Mouse (Mus musculus) left cerebral cortex, adult 11 months (tissue): Measurements from ENCODE around the gene Kif26b.

Source experiments
- DNase-seq: peaks from one replicate; pipeline ENCODE4 v3.0.0; 2022; ENCODE audit warnings: low spot score

Gene Kif26b

DNA sequence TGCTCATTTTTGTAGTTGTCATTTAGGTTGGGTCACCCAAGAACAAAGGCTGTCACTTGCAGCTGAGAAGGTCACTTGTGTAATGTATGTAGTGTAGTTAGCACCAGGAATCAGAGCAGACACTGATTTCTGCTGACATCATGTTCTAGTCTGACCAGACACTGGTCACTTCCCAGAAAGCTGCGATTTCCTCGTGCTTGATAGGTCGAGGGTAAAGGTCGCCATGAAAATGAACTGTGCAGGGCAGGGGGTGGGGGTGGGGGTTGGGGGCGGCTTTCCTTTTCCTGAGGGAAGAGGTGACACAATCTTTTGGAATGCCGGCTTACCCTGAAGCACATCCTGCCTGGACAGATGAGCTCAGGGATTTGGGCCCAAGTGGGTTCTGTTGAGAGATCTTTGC, 68.8 kb downstream of the Kif26b start:
- DNase-seq, result no peak

DNA sequence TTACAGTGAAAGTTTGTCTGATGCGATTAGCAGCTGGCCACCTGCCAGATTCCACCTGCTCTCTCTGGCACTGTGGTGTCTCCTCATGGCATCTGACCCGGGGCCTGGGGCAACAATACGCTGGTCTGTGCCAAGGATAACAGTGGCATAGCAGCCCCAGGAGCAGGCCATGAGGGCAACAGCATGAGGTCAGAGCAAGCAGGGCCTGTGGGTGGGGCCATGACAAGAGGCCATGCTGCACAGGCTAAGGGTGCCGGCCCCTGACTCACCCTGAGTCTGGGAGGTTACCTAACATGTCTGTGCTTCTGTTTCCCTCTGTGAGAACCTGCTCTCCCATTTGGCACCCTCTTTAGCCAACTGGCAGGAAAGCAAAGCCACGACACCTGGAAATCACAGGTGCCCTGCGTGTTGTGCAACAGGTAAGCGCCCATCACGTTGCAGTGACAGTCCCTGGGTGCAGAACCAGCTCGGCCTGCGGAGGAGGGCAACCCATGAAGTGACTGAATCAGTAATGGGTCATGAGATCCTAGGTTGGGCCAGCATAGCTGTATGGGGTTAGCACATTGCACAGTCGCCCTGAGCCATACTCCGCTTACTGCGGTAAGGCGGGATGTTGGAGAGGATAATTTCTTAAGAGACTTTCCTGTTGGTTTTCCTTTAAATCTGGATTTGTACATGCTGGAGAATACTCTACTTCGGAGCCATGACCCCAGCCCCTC, 72.1 kb downstream of the Kif26b start:
- no peak for DNase-seq

DNA sequence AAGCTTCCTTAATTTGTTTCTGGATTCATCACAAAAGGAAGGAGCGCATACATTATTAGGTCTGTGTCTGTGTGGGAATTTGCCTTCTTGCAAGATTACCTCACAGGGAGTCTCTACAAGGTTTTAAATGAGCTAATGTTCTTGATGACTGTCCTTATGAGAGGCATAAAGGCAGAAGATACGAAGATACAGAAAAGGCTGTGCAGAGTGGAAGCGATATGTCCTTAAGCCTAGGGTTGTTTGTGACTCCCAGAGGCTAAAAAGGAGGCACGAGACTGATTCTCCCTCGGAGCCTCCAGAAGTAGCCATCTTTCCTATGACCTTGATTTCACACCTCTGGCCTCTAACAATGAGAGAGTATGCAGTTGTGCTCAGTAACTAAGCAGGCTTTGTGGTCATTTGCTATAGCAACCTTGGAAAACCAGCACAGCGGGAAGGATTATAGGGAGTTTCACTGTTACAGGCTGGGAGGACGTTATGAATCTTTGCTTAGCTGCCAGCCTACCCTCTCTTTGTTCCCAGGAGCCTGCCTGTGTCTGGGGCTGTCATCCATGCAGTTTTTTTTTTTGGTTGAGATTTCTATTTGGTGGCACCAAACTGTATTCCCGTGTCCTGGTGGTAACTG, 80.3 kb downstream of the Kif26b start:
- DNase-seq, result no peak

GRCm38 (mm10) chr1:178611512-178611911, 82.6 kb downstream of the Kif26b start:
- no peak for DNase-seq

DNA sequence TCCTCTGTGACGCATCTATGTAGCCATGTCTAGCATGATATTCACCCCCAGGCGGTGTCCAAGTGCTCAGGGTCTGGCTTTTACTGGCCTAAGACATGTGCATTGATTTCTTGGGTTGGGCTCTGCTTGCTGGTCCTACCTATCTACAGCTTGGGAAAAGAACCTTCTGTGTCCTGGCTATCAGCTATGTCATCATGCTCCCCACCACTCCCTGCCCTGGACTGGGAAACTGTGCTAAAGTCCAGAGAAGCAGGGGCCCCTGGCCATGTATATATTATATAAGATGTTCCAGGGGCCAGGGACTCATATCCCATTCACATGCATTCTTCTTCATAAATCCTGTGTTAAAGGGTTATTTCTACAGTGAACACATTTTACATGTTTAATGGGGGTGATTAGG, 92.4 kb downstream of the Kif26b start:
- no peak for DNase-seq

DNA sequence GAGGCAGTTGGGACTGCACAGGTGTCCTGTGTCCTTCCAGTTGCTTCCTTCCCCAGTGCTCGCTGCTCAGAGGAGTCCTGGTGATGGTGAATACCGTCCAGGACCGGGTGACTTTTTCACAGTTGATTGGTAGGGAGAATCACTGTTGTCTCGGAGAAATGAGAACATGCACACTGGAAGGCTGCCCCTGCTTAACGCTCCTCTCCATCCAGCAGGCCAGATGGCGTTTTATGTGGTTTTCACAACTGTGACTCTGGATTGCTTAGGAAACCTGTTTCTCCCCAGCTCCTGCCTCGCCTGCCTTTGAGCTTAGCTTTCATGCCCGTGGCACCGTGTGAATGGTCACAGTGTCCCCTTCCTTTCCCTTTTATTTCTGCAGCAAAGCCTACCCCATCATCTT, 95.0 kb downstream of the Kif26b start:
- no peak for DNase-seq

GRCm38 (mm10) chr1:178626961-178627381, 98.0 kb downstream of the Kif26b start:
- DNase-seq, result no peak

DNA sequence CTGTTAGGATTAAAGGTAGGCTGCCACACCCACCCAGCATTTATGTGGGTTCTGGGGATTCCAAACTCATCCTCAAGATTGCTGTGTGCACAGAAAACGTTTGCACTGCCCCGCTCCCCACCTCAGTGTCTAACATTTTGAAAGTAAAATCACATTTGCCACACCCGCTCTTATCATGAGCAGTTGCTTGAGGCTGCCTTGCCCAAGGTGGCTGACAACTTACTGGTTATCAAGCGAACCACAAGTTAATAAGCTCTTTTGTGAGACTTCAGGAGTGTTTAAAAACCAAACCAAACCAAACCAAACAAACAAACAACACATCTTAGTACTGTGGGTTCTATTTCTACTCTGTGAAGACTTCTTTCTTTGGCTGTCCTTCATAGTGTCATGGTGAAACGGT, 101.1 kb downstream of the Kif26b start:
- no peak for DNase-seq

DNA sequence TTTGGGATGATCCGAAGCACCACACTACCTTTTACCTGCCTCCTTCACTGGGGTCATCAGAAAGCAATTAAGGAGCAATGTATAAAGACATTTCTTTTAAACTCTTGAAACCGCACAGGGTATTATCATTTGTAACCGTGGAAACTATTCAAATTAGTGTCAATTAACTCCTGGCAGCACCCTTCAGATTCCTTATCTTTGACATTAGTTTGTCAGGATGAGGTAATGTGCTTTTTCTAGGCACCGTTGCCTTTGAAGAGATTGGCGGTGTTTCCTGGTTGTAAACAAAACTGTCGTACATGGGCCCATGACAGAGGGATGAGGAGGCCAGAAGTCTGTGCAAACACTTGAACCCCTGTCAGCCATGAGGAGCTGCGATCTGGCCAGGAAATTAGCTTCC, 102.9 kb downstream of the Kif26b start:
- no peak for DNase-seq

GRCm38 (mm10) chr1:178634359-178635085, 105.6 kb downstream of the Kif26b start:
- DNase-seq, result no peak

DNA sequence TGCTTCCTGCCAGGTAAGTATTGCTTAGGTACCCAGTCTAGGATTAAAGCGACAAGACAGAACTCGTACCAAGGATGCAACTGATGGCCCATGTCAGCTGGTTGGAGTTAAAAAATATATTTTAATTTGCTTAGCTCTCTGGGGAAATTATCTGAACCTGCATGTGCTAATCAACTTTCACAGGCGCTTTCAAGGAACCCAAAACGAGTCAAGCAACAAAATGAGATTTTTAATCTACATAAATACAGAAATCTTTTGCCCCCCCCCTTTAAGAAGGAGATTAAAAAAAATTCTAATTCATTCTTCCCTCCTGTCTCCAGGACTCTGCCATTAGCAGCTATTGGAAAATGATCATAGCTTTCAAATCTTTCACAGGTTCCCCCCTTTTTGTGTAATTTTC, 106.5 kb downstream of the Kif26b start:
- DNase-seq, result no peak

- DNase-seq, result no peak
Observed at GRCm38 (mm10) chr1:178637293-178637692, 108.4 kb downstream of the Kif26b start.

DNA sequence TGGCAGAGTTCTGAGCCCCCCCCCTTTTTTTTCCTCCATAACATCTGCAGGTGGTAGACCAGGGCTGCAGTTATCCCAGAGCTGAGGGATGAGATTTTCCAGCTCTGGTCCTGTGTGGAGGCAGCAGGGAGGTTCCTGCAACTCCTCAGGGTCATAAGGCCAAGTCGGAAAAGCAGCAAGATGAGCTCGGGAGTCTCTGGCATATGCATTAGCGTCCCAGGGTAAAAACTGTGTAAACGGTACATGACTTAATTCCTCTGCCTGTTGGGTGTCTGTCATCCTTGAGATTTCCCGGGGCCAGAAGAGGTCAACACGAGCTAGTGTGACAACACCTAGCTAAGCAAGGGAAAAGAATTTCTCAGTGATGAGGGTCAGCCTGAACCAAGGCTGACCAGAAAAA, 111.0 kb downstream of the Kif26b start:
- DNase-seq, result no peak

DNA sequence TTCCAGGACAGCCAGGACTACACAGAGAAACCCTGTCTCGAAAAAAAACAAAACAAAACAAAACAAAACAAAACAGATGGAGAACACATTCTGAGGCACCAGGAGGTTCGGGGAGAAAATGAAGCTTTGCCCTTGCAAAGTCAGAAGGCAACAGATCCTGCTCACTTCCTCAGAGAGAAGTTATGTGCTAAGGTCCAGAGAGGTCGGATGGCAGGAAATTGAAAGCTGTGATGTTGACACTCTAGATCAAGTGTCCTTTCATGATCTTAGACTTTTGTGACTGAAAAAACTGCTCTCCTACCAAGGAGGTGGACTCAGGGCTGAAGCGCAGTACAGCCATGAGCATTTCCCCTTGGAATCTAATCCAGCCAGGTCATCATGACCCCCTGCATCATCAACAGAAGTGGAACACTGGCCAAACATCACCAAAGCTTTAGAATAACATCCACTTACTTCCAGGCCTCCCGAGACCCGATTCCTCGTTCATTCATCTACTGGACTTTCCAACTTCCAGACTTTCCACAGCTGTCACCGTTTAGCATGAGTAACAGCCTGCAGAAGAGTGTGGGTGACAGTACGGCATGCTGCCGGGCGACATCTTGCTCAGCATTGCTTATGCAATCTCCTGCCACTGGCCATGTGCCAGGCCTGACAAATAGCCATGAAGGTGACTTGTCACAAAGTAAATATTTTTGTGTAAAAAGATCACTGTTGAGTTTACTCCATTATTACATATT, 112.0 kb downstream of the Kif26b start:
- no peak for DNase-seq

GRCm38 (mm10) chr1:178641788-178642187, 112.9 kb downstream of the Kif26b start:
- DNase-seq, result no peak

DNA sequence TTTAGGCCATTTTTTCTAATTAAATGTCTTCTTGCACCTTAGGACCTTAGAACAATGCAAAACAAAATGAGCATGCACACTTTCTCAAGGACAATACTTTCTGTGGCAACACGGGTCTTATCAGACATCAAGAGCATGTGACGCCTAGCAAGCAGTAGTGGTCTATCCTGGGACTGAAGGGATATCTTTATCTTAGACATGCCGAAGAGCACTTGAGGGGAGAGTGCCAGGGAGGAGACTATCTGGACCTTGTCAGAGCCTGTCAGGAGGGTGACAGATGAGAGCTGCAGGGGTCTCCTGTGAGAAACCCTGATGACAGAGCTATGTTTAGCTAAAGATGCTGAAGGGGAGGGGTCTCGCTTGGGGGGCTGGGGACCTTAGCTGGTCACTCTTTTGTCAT, 116.0 kb downstream of the Kif26b start:
- no peak for DNase-seq

DNA sequence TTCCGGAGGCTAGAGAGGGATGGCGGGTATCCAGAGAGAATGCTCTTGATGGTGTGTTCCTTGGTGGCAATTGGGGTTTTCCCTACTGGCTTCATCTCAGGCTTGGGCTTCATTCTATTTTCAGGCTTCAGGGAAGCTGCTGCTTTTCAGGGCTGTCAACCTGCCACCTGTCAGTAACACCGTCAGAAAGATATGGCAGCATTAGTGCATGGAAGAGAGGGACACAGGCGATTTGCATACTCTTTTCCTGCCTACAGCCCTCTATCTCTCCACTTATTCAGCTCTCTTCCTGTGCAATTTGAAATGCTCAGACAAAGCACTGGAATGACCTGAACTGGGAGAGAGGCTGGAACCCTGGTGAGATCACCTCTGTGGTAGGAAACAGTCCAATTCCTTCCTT, 117.7 kb downstream of the Kif26b start:
- no peak for DNase-seq

DNA sequence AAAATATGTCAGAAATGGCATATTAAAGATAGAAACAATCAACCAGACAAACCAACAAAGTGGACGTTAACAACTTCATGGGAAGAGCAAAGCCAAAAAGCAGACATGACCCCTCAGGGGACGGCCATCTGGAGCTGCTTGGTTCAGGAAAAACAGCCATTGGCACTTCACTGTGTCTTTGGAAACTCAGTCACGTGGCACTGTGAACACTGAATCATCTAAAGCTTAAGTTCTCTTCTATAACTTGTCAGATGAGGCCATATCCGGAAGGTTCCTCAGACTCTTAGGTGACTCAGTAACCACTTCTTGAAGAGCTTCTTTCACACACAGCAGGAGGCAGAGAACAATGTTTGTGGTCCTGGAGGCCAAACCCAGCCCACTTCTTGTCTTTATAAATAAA, 126.6 kb downstream of the Kif26b start:
- DNase-seq, result no peak

- DNase-seq, result no peak
Observed at GRCm38 (mm10) chr1:178661035-178661434, 132.1 kb downstream of the Kif26b start.

DNA sequence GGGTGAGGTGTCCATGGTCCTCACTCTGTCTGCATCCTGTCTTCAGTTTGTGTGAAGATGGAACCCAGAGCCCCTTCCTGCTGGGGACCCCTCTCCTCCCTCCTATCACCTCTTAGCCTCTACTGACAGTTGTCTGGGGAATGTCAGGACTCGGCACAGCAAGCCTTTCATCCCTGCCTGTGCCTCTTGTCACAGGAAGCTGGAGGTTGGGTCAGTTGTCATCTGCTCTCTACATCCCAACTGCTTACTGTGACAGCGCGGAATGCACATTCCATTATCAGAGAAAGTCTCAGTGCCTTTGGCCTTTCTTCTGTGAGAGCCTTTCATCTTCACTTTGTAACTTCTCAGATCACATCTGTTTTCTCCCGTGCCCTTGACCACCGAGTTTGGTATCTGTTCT, 132.6 kb downstream of the Kif26b start:
- DNase-seq, result no peak

- no peak for DNase-seq
Observed at GRCm38 (mm10) chr1:178663539-178663938, 134.6 kb downstream of the Kif26b start.

DNA sequence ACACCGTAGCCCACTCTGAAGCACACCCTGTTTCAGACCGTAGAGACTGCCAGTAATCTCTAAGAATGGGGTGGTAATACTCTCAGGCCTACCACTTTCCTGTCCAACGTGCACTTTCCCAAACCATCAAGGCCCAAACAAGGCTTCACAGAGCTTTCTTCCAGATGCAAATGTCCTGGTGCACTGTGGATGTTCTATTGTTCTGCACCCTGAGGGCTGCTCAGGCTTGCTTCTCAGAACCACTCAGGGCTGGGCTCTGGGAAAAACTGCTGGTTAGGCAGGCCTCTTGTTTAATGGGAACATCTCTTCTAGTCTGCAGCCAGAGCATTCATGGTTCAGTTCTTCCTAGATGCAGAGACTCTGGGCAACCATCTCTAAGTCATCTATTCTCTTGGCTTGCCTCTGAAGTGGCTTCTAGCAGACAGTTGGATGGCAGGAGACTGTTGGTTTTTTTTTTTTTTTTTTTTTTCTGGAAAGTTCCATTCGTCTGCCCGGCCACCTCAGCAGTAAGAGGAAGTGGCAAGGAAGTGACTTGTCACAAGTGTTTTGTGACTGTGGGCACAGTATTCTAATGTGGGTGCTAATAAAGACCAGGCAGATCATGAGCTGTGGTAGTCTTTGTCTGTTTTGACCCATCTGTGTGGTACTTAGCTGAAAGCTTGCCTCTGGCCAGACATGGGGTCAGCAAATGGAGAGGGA, 135.5 kb downstream of the Kif26b start:
- no peak for DNase-seq
